Mouse (Mus musculus): ENCODE measurements at regions not wholly inside any gene's neighbourhood (a gene's known extent, or its start where the extent isn't known, plus 50 kb on each side); places are given as distances from the start of the nearest gene placed in this dataset.

DNA sequence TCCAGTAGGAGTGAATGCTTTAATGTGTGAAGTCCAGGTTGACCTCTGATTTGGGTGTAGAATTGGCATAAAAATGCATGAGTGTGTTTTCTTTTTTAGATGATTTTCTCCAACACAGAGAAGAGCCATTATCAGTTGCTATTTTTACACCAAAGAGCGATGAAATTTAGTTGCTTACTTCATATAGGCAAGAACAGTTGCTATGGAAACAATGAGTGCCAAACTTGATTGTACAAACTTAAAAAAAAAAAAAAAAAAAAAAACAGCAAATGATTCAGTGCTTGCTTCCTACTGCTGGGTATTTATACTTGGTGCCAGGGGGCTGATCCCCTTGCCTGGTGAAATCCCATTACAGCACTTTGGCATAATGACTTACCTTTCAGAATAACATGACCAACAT is 268.0 kb downstream of the Sec23a start:
- Histone ChIP-seq H3K9ac (ENCODE audit: insufficient read depth, low read depth, low read length, poor library complexity, severe bottlenecking) (no peak overlapping the region), H3K9me3 (ENCODE audit: control insufficient read depth, insufficient read depth, low read depth, low read length) (no peaks in the 10 kb centered on the region), H3K36me3 (ENCODE audit: control insufficient read depth, insufficient read depth, low read length, poor library complexity, severe bottlenecking) (no peaks in the 10 kb centered on the region), H3K4me1 (ENCODE audit: control insufficient read depth in 2 of 2, insufficient read depth in 2 of 2, low read length in 2 of 2, poor library complexity in 1 of 2) (no peaks in the 10 kb centered on the region), H3K4me3 (ENCODE audit: insufficient read depth in 1 of 2, low read depth in 1 of 2, low read length in 2 of 2, poor library complexity in 1 of 2, severe bottlenecking in 1 of 2) (no peak overlapping the region), H3K27ac (ENCODE audit: insufficient read depth, low read depth, low read length, poor library complexity, severe bottlenecking) (no peak overlapping the region)
- DNase-seq (ENCODE audit: low read depth, low spot score), result no peak
- no peak for TF ChIP-seq ZC3H11A (IDR thresholded peaks at IDR 0.05; ENCODE audit: borderline replicate concordance, low read depth, low read length)
- no peak for TF ChIP-seq CHD2 (IDR thresholded peaks at IDR 0.05; ENCODE audit: low read depth, low read length)
- no peak for TF ChIP-seq ZNF384 (IDR thresholded peaks at IDR 0.05; ENCODE audit: low read depth, low read length)
- no peak for TF ChIP-seq HCFC1 (IDR thresholded peaks at IDR 0.05; ENCODE audit: borderline replicate concordance, insufficient read depth, low read length)
- no peak for TF ChIP-seq MAFK (IDR thresholded peaks at IDR 0.05; ENCODE audit: insufficient read depth, low read depth, low read length)
- in situ Hi-C loops (cut with MboI; ENCODE audit: low sequenced_read_pairs in 2 of 2, unreplicated experiment in 2 of 2), result no loop called here

- Histone ChIP-seq H3K4me1 (ENCODE audit: control insufficient read depth in 2 of 2, insufficient read depth in 2 of 2, low read length in 2 of 2, poor library complexity in 1 of 2) (no peaks in the 10 kb centered on the region), H3K27ac (ENCODE audit: insufficient read depth, low read depth, low read length, poor library complexity, severe bottlenecking) (no peak overlapping the region), H3K9me3 (ENCODE audit: control insufficient read depth, insufficient read depth, low read depth, low read length) (no peaks in the 10 kb centered on the region), H3K36me3 (ENCODE audit: control insufficient read depth, insufficient read depth, low read length, poor library complexity, severe bottlenecking) (no peaks in the 10 kb centered on the region), H3K9ac (ENCODE audit: insufficient read depth, low read depth, low read length, poor library complexity, severe bottlenecking) (no peak overlapping the region), H3K4me3 (ENCODE audit: insufficient read depth in 1 of 2, low read depth in 1 of 2, low read length in 2 of 2, poor library complexity in 1 of 2, severe bottlenecking in 1 of 2) (no peak overlapping the region)
- DNase-seq (ENCODE audit: low read depth, low spot score), result no peak
- in situ Hi-C loops (cut with MboI; ENCODE audit: low sequenced_read_pairs in 2 of 2, unreplicated experiment in 2 of 2), result no loop called here
- TF ChIP-seq HCFC1 (IDR thresholded peaks at IDR 0.05; ENCODE audit: borderline replicate concordance, insufficient read depth, low read length) (no peak), CHD2 (IDR thresholded peaks at IDR 0.05; ENCODE audit: low read depth, low read length) (no peak), ZC3H11A (IDR thresholded peaks at IDR 0.05; ENCODE audit: borderline replicate concordance, low read depth, low read length) (no peak), ZNF384 (IDR thresholded peaks at IDR 0.05; ENCODE audit: low read depth, low read length) (no peak), MAFK (IDR thresholded peaks at IDR 0.05; ENCODE audit: insufficient read depth, low read depth, low read length) (no peak)
These were observed 283.7 kb downstream of the Sec23a start for GRCm38 (mm10) chr12:58728094-58728493.

DNA sequence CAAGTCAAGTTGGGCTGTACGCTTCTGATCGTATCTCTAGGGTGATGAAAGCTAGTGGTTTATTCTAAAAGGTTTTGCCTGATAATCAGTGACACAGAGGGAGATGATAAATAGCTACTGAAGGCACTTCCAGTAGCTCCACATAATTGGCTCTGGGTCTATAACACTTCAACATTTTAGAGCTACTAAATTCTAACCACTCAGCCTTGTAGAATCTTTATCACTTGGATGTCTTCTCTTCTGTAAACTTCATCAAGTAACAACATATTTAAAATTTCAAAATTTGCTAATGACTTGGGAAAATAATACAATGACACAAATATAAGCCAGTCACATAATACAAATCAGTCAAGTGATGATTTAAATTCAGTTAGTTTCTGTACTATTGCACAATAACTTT is 284.3 kb downstream of the Sec23a start:
- TF ChIP-seq CHD2 (IDR thresholded peaks at IDR 0.05; ENCODE audit: low read depth, low read length) (no peak), HCFC1 (IDR thresholded peaks at IDR 0.05; ENCODE audit: borderline replicate concordance, insufficient read depth, low read length) (no peak), MAFK (IDR thresholded peaks at IDR 0.05; ENCODE audit: insufficient read depth, low read depth, low read length) (no peak), ZC3H11A (IDR thresholded peaks at IDR 0.05; ENCODE audit: borderline replicate concordance, low read depth, low read length) (no peak), ZNF384 (IDR thresholded peaks at IDR 0.05; ENCODE audit: low read depth, low read length) (no peak)
- Histone ChIP-seq H3K4me3 (ENCODE audit: insufficient read depth in 1 of 2, low read depth in 1 of 2, low read length in 2 of 2, poor library complexity in 1 of 2, severe bottlenecking in 1 of 2) (no peak overlapping the region), H3K9me3 (ENCODE audit: control insufficient read depth, insufficient read depth, low read depth, low read length) (no peaks in the 10 kb centered on the region), H3K4me1 (ENCODE audit: control insufficient read depth in 2 of 2, insufficient read depth in 2 of 2, low read length in 2 of 2, poor library complexity in 1 of 2) (no peaks in the 10 kb centered on the region), H3K9ac (ENCODE audit: insufficient read depth, low read depth, low read length, poor library complexity, severe bottlenecking) (no peak overlapping the region), H3K27ac (ENCODE audit: insufficient read depth, low read depth, low read length, poor library complexity, severe bottlenecking) (no peak overlapping the region), H3K36me3 (ENCODE audit: control insufficient read depth, insufficient read depth, low read length, poor library complexity, severe bottlenecking) (no peaks in the 10 kb centered on the region)
- DNase-seq (ENCODE audit: low read depth, low spot score), result no peak
- in situ Hi-C loops (cut with MboI; ENCODE audit: low sequenced_read_pairs in 2 of 2, unreplicated experiment in 2 of 2), result no loop called here

- no peak for DNase-seq (ENCODE audit: low read depth, low spot score)
- Histone ChIP-seq H3K9me3 (ENCODE audit: control insufficient read depth, insufficient read depth, low read depth, low read length) (no peaks in the 10 kb centered on the region), H3K9ac (ENCODE audit: insufficient read depth, low read depth, low read length, poor library complexity, severe bottlenecking) (no peak overlapping the region), H3K36me3 (ENCODE audit: control insufficient read depth, insufficient read depth, low read length, poor library complexity, severe bottlenecking) (no peaks in the 10 kb centered on the region), H3K4me3 (ENCODE audit: insufficient read depth in 1 of 2, low read depth in 1 of 2, low read length in 2 of 2, poor library complexity in 1 of 2, severe bottlenecking in 1 of 2) (no peak overlapping the region), H3K4me1 (ENCODE audit: control insufficient read depth in 2 of 2, insufficient read depth in 2 of 2, low read length in 2 of 2, poor library complexity in 1 of 2) (no peaks in the 10 kb centered on the region), H3K27ac (ENCODE audit: insufficient read depth, low read depth, low read length, poor library complexity, severe bottlenecking) (no peak overlapping the region)
- in situ Hi-C loops (cut with MboI; ENCODE audit: low sequenced_read_pairs in 2 of 2, unreplicated experiment in 2 of 2), result no loop called here
- no peak for TF ChIP-seq HCFC1 (IDR thresholded peaks at IDR 0.05; ENCODE audit: borderline replicate concordance, insufficient read depth, low read length)
- TF ChIP-seq MAFK (IDR thresholded peaks at IDR 0.05; ENCODE audit: insufficient read depth, low read depth, low read length), result no peak
- TF ChIP-seq ZC3H11A (IDR thresholded peaks at IDR 0.05; ENCODE audit: borderline replicate concordance, low read depth, low read length), result no peak
- no peak for TF ChIP-seq CHD2 (IDR thresholded peaks at IDR 0.05; ENCODE audit: low read depth, low read length)
- TF ChIP-seq ZNF384 (IDR thresholded peaks at IDR 0.05; ENCODE audit: low read depth, low read length), result no peak
These were observed 293.9 kb downstream of the Sec23a start for GRCm38 (mm10) chr12:58717908-58718307.

GRCm38 (mm10) chr12:58714207-58714606 is 297.6 kb downstream of the Sec23a start:
- DNase-seq (ENCODE audit: low read depth, low spot score), result no peak
- in situ Hi-C loops (cut with MboI; ENCODE audit: low sequenced_read_pairs in 2 of 2, unreplicated experiment in 2 of 2), result no loop called here
- TF ChIP-seq MAFK (IDR thresholded peaks at IDR 0.05; ENCODE audit: insufficient read depth, low read depth, low read length), result no peak
- no peak for TF ChIP-seq CHD2 (IDR thresholded peaks at IDR 0.05; ENCODE audit: low read depth, low read length)
- no peak for TF ChIP-seq HCFC1 (IDR thresholded peaks at IDR 0.05; ENCODE audit: borderline replicate concordance, insufficient read depth, low read length)
- TF ChIP-seq ZC3H11A (IDR thresholded peaks at IDR 0.05; ENCODE audit: borderline replicate concordance, low read depth, low read length), result no peak
- no peak for TF ChIP-seq ZNF384 (IDR thresholded peaks at IDR 0.05; ENCODE audit: low read depth, low read length)

More at GRCm38 (mm10) chr12:58714207-58714606, 297.6 kb downstream of the Sec23a start:
- Histone ChIP-seq H3K9me3 (ENCODE audit: control insufficient read depth, insufficient read depth, low read depth, low read length) (no peaks in the 10 kb centered on the region), H3K4me3 (ENCODE audit: insufficient read depth in 1 of 2, low read depth in 1 of 2, low read length in 2 of 2, poor library complexity in 1 of 2, severe bottlenecking in 1 of 2) (no peak overlapping the region), H3K9ac (ENCODE audit: insufficient read depth, low read depth, low read length, poor library complexity, severe bottlenecking) (no peak overlapping the region), H3K4me1 (ENCODE audit: control insufficient read depth in 2 of 2, insufficient read depth in 2 of 2, low read length in 2 of 2, poor library complexity in 1 of 2) (no peaks in the 10 kb centered on the region), H3K27ac (ENCODE audit: insufficient read depth, low read depth, low read length, poor library complexity, severe bottlenecking) (no peak overlapping the region), H3K36me3 (ENCODE audit: control insufficient read depth, insufficient read depth, low read length, poor library complexity, severe bottlenecking) (no peaks in the 10 kb centered on the region)
